Mouse (Mus musculus): Measurements from ENCODE around the gene Mtfr1l. TPM values are rescaled to one million over a fixed set of nuclear protein-coding genes. Genes with fewer than 3 reads are reported as not detected.
A peak's percentile ranks its signal among the peaks of the same experiment; 100 is the strongest.

Mtfr1l gene
- polyA plus RNA-seq, 1 experiment from 2014 or later, result 69.4 TPM

DNA sequence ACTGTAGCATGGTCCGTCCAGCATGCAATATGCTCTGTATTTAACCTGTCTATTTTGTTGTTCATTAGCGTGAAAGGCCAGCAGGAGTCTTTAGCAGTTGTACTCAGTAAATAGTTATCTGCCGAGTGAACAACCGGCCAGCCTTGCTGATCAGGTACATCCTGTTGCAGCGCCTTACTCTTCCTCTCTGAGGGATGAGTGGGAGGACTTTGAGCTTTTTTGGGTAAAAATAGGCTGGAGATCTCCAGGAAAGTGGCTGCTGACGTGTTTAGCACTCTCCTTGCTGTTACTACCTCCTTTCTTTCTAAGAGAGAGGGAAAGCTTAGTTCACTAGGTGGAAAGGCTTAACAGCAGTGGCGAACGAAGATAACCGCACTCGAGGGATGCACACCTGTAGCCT is 17.5 kb downstream of the Mtfr1l start:
- CTCF ChIA-PET, result interaction anchor here (0.7 kb wide), 1 partner anchor 13 kb away, joined by 3 read pairs; no protein-coding TSS in a partner anchor
- no peak for ATAC-seq
- POLR2A ChIA-PET, result no interaction called here
- in situ Hi-C loops (cut with MboI; ENCODE audit: low pct_unique_long_range_greater_than_20kb), result no loop called here
- H3K27me3 ChIP-seq, result no peaks in the 10 kb centered on the region
- TF ChIP-seq CTCF (IDR thresholded peaks at IDR 0.05), result no peak
- no peak for DNase-seq (ENCODE audit: low read depth, low spot score)

GRCm38 (mm10) chr4:134516981-134517380 is 18.2 kb downstream of the Mtfr1l start:
- in situ Hi-C loops (cut with MboI; ENCODE audit: low pct_unique_long_range_greater_than_20kb), result no loop called here
- ATAC-seq (peak; percentile 39), DNase-seq (ENCODE audit: low read depth, low spot score) (no peak)
- POLR2A ChIA-PET, result no interaction called here
- CTCF ChIA-PET, result no interaction called here
- H3K27me3 ChIP-seq, result no peaks in the 10 kb centered on the region
- TF ChIP-seq CTCF (IDR thresholded peaks at IDR 0.05), result no peak

DNA sequence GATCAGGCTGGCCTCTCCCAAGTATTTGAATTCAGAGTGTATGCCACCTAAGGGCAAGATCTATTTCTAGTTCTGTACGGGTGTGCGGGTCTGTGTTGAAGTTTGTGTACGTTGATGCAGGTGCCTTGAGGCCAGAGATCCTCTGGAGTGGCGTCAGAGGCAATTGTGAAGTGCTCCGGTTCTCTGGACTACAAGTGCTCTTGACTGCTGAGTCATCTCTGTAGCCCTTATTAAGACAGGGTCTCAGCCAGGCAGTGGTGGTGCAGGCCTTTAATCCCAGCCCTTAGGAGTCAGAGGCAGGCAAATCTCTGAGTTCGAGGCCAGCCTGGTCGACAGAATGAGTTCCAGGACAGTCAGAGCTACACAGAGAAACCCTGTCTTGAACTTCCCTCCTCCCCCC is 19.6 kb downstream of the Mtfr1l start:
- CTCF ChIA-PET, result no interaction called here
- no peak for DNase-seq (ENCODE audit: low read depth, low spot score)
- ATAC-seq, result no peak

DNA sequence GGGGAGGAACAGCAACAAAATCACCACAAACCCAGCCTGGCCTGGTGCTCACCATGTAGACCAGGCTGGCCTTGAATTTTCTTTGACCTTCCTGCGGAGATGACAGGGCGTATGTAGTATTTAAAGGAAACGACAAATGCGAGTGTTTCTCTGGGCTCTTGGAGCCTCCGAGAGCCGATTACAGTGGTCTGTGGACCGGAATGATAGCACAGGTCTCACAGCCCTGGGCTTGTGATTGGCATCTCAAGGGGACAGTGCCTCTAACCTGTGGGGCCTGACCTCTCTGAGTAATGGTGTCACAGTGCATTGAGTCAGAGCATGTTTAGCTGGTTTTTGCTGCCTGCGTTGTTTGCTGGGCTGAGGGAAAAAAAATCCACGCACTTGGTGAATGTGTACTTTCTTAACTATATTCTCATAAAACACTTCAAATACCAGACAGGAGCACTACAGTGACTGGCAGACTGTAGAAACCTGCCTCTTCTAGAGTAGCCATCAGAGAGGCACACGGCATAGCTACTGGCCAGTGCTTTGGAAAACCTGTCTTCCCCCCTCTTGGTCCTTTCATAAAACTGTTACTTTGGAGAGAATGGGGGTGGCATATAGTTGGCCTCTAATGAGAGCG is 20.8 kb downstream of the Mtfr1l start:
- DNase-seq (ENCODE audit: low read depth, low spot score), result no peak
- H3K27me3 ChIP-seq, result no peaks in the 10 kb centered on the region
- POLR2A ChIA-PET, result no interaction called here
- in situ Hi-C loops (cut with MboI; ENCODE audit: low pct_unique_long_range_greater_than_20kb), result no loop called here
- CTCF ChIA-PET, result no interaction called here
- ATAC-seq, result no peak
- TF ChIP-seq CTCF (IDR thresholded peaks at IDR 0.05), result no peak

More for the DNA sequence above, 19.6 kb downstream of the Mtfr1l start:
- POLR2A ChIA-PET, result interaction anchor here (0.6 to 1.2 kb wide), 2 partner anchors 20 to 859 kb away, joined by 3 read pairs; no protein-coding TSS in a partner anchor
- H3K27me3 ChIP-seq, result no peaks in the 10 kb centered on the region
- TF ChIP-seq CTCF (IDR thresholded peaks at IDR 0.05), result no peak
- in situ Hi-C loops (cut with MboI; ENCODE audit: low pct_unique_long_range_greater_than_20kb), result no loop called here

DNA sequence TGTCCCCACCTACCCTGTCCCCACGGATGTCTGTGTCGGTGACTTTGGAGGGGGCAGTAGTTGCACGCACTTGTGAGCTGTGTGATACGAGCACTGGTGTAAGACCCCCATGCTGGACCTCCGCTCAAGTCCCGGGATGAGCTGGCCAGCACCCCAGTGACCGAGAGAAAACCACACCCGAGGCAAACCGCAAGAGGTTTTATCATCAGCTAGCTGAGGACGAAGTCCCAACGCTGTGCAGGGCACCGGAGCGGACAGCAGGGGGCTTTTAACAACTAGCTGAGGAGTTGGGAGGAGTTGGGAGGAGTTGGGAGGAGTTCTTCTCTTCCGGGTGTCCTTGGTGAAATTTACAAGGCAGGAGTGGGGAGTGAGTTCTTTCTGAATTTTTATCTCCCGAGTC is 22.4 kb downstream of the Mtfr1l start:
- ATAC-seq (no peak), DNase-seq (ENCODE audit: low read depth, low spot score) (no peak)
- CTCF ChIA-PET, result no interaction called here
- no peaks in the 10 kb centered on the region for H3K27me3 ChIP-seq
- TF ChIP-seq CTCF (IDR thresholded peaks at IDR 0.05), result no peak
- POLR2A ChIA-PET, result no interaction called here
- in situ Hi-C loops (cut with MboI; ENCODE audit: low pct_unique_long_range_greater_than_20kb), result no loop called here

- no peak for DNase-seq (ENCODE audit: low read depth, low spot score)
- POLR2A ChIA-PET, result no interaction called here
- CTCF ChIA-PET, result interaction anchor here (0.8 to 2.4 kb wide), 2 partner anchors 15 to 34 kb away, joined by 3 to 7 read pairs; no protein-coding TSS in a partner anchor
- no peaks in the 10 kb centered on the region for H3K27me3 ChIP-seq
- no peak for TF ChIP-seq CTCF (IDR thresholded peaks at IDR 0.05)
- in situ Hi-C loops (cut with MboI; ENCODE audit: low pct_unique_long_range_greater_than_20kb), result no loop called here
- no peak for ATAC-seq
These were observed 23.5 kb downstream of the Mtfr1l start for GRCm38 (mm10) chr4:134511730-134512129.

- no peak for DNase-seq (ENCODE audit: low read depth, low spot score)
- in situ Hi-C loops (cut with MboI; ENCODE audit: low pct_unique_long_range_greater_than_20kb), result no loop called here
- ChIA-PET CTCF (interaction anchor here (0.8 to 2.4 kb wide), 2 partner anchors 16 to 33 kb away, joined by 3 to 7 read pairs; no protein-coding TSS in a partner anchor), POLR2A (no interaction called here)
- H3K27me3 ChIP-seq, result no peaks in the 10 kb centered on the region
- no peak for TF ChIP-seq CTCF (IDR thresholded peaks at IDR 0.05)
- peak; percentile 54 for ATAC-seq
These were observed 24.3 kb downstream of the Mtfr1l start, which contains the start of gene Aunip for GRCm38 (mm10) chr4:134510845-134511411. Aunip (plus strand) TSS chr4:134510999.

- ChIA-PET POLR2A (no interaction called here), CTCF (interaction anchor here (2.4 kb wide), 1 partner anchor 33 kb away, joined by 7 read pairs; no protein-coding TSS in a partner anchor)
- DNase-seq (ENCODE audit: low read depth, low spot score) (no peak), ATAC-seq (no peak)
- H3K27me3 ChIP-seq, result no peaks in the 10 kb centered on the region
- in situ Hi-C loops (cut with MboI; ENCODE audit: low pct_unique_long_range_greater_than_20kb), result no loop called here
- no peak for TF ChIP-seq CTCF (IDR thresholded peaks at IDR 0.05)
These were observed 24.8 kb downstream of the Mtfr1l start for GRCm38 (mm10) chr4:134510396-134510795.

DNA sequence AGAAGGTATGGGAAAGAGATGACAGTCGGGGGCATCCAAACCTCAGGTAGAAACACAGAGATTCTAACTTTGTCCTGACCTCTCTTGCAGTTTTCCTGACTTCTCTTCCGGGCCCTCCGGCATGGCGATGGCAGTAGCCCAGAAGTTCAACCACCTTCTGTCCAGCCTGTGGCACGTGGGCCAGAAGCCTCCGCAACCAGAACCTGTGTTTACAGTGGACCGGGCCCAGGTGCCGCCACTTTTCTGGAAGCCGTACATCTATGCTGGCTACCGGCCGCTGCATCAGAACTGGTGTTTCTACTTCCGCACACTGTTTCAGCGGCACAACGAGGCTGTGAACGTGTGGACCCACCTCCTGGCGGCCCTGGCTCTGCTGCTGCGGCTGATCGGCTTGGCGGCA is 28.5 kb downstream of the Mtfr1l start:
- H3K27me3 ChIP-seq, result no peaks in the 10 kb centered on the region
- no peak for DNase-seq (ENCODE audit: low read depth, low spot score)
- no peak for ATAC-seq
- POLR2A ChIA-PET, result no interaction called here
- no peak for TF ChIP-seq CTCF (IDR thresholded peaks at IDR 0.05)
- in situ Hi-C loops (cut with MboI; ENCODE audit: low pct_unique_long_range_greater_than_20kb), result no loop called here
- CTCF ChIA-PET, result no interaction called here

DNA sequence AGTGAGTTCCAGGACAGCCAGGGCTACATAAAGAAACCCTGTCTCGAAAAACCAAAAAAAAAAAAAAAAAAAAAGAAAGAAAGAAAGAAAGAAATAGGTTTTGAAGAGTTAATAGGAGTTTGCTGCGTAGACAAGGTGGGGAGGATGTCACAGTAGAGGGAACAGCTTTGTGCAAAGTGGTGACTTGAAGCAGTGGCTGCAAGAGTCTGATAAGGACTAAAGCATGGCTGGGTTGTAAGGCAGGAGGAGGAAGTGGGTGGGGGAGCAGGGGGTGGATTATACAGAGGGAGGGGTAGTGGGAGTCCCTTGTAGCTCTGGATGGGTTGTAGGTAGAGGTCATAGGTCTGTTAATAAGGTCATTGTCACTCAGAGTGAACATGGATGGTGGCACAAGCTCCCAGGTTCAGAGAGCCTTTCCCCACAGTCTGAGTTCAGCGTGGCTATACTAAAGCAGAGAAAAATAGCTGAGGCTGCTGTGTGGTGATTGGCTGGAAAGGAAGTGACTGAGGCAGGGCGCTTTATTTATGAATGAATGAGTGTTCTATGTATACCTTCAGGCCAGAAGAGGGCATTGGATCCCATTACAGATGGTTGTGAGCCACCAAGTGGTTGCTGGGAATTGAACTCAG is 29.1 kb downstream of the Mtfr1l start:
- no peak for DNase-seq (ENCODE audit: low read depth, low spot score)
- no peaks in the 10 kb centered on the region for H3K27me3 ChIP-seq
- ChIA-PET POLR2A (no interaction called here), CTCF (no interaction called here)
- no peak for TF ChIP-seq CTCF (IDR thresholded peaks at IDR 0.05)
- ATAC-seq, result no peak
- in situ Hi-C loops (cut with MboI; ENCODE audit: low pct_unique_long_range_greater_than_20kb), result no loop called here

DNA sequence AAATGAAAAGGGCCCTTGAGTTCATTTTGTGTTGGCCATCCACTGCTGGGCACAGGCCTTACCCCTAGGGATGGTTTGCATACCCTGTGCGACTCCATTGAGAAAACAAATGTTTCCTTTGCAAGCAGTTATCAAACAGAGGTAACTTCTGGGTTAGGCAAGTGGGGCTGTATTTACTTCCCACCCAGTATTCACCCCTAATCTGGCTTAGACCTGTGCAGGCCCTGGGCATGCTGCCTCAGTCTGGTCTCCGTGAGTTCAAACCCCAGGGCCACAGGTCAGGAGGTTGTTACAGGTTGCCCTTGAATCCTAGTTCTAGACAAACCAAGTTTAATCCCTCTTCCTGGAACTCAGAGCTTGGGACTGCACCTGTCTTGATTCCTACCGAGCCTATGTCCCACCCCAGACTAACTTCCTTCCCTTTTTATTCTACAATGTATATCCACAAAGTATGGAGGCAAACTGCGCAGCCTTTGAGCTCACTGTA is 29.8 kb downstream of the Mtfr1l start:
- no peak for TF ChIP-seq CTCF (IDR thresholded peaks at IDR 0.05)
- DNase-seq (ENCODE audit: low read depth, low spot score) (no peak), ATAC-seq (no peak)
- in situ Hi-C loops (cut with MboI; ENCODE audit: low pct_unique_long_range_greater_than_20kb), result no loop called here
- H3K27me3 ChIP-seq, result no peaks in the 10 kb centered on the region
- POLR2A ChIA-PET, result no interaction called here
- CTCF ChIA-PET, result no interaction called here

Data from Patski (cell line).